In genomic region chr2:22285777-22286176, GRCm38 (mm10) we compare ENCODE assay signal across 31 mouse cellular contexts. TPM values are rescaled to one million over a fixed set of nuclear protein-coding genes. Genes with fewer than 3 reads are reported as not detected.
"Had no signal": no experiment of that assay in that cellular context is flagged by ENCODE, and none has a peak within 500 bp of the region (broad histone marks: within the 10 kb centered on the region; RNA-seq: fewer than 3 reads in every experiment).

No protein-coding gene starts in this region.

- H3K4me2 ChIP-seq: limb, embryonic 12.5 days; limb, embryonic 13.5 days; limb, embryonic 15.5 days; liver, embryonic 11.5 days; liver, embryonic 12.5 days; liver, embryonic 13.5 days; liver, embryonic 15.5 days; midbrain, embryonic 12.5 days; midbrain, embryonic 15.5 days; neural tube, embryonic 12.5 days; neural tube, embryonic 13.5 days had no signal

- H3K9ac ChIP-seq: limb, embryonic 12.5 days; limb, embryonic 13.5 days; limb, embryonic 15.5 days; liver, embryonic 12.5 days; liver, embryonic 13.5 days; liver, embryonic 14.5 days; liver, embryonic 15.5 days; liver, postnatal 0 days; midbrain, embryonic 12.5 days; midbrain, embryonic 15.5 days; neural tube, embryonic 12.5 days; neural tube, embryonic 13.5 days had no signal

- H3K27me3 ChIP-seq: limb, embryonic 12.5 days; limb, embryonic 13.5 days; limb, embryonic 15.5 days; liver, embryonic 12.5 days; liver, embryonic 13.5 days; liver, embryonic 15.5 days; megakaryocyte, embryonic 14.5 days; midbrain, embryonic 12.5 days; midbrain, embryonic 15.5 days; neural tube, embryonic 12.5 days; neural tube, embryonic 13.5 days had no signal

- H3K36me3 ChIP-seq: limb, embryonic 10.5 days; limb, embryonic 12.5 days; limb, embryonic 13.5 days; limb, embryonic 15.5 days; liver, embryonic 12.5 days; liver, embryonic 13.5 days; liver, embryonic 15.5 days; midbrain, embryonic 10.5 days; midbrain, embryonic 12.5 days; midbrain, embryonic 15.5 days; neural tube, embryonic 12.5 days; neural tube, embryonic 13.5 days had no signal

- H3K9me3 ChIP-seq: limb, embryonic 10.5 days; limb, embryonic 12.5 days; limb, embryonic 13.5 days; limb, embryonic 15.5 days; liver, embryonic 12.5 days; liver, embryonic 13.5 days; liver, embryonic 15.5 days; megakaryocyte, embryonic 14.5 days; midbrain, embryonic 10.5 days; midbrain, embryonic 12.5 days; midbrain, embryonic 15.5 days; neural tube, embryonic 12.5 days; neural tube, embryonic 13.5 days had no signal

- H3K4me3 ChIP-seq: left cerebral cortex, adult 2 months; limb, embryonic 10.5 days; limb, embryonic 12.5 days; limb, embryonic 13.5 days; limb, embryonic 15.5 days; liver, embryonic 12.5 days; liver, embryonic 13.5 days; liver, embryonic 15.5 days; megakaryocyte, embryonic 14.5 days; midbrain, embryonic 10.5 days; midbrain, embryonic 12.5 days; midbrain, embryonic 15.5 days; myocyte; neural tube, embryonic 12.5 days; neural tube, embryonic 13.5 days had no signal

- H3K4me1 ChIP-seq: limb, embryonic 10.5 days; limb, embryonic 12.5 days; limb, embryonic 13.5 days; limb, embryonic 15.5 days; liver, embryonic 12.5 days; liver, embryonic 13.5 days; liver, embryonic 15.5 days; megakaryocyte, embryonic 14.5 days; midbrain, embryonic 10.5 days; midbrain, embryonic 12.5 days; midbrain, embryonic 15.5 days; neural tube, embryonic 12.5 days; neural tube, embryonic 13.5 days had no signal

- ATAC-seq: liver, embryonic 12.5 days; liver, postnatal 0 days; midbrain, embryonic 15.5 days; midbrain, embryonic 16.5 days had no signal

- H3K27ac ChIP-seq: left cerebral cortex, adult 2 months; limb, embryonic 10.5 days; limb, embryonic 12.5 days; limb, embryonic 13.5 days; limb, embryonic 15.5 days; liver, embryonic 12.5 days; liver, embryonic 13.5 days; liver, embryonic 14.5 days; liver, embryonic 15.5 days; macrophage; midbrain, embryonic 10.5 days; midbrain, embryonic 12.5 days; midbrain, embryonic 15.5 days; neural tube, embryonic 12.5 days; neural tube, embryonic 13.5 days had no signal

- DNase-seq: layer of hippocampus, postnatal 36 days; left cerebral cortex, postnatal 4 days; liver; liver, embryonic 13.5 days; liver, postnatal 0 days; lung, adult 18-20 months; lung, adult 2 months; lung, postnatal 10 days; lung, postnatal 36 days; midbrain, embryonic 14.5 days had no signal

RNA-seq across cellular contexts. Expression of gene Myo3a, which starts 58.5 kb away (rescaled TPM):
- polyA plus RNA-seq: limb, embryonic 10.5 days; limb, embryonic 12.5 days; limb, embryonic 13.5 days; liver, adult 2 months; liver, embryonic 11.5 days; liver, embryonic 12.5 days; liver, embryonic 13.5 days; liver, embryonic 14.5 days; liver, embryonic 15.5 days; liver, embryonic 16.5 days; liver, postnatal 0 days; lung, adult 2 months; macrophage; midbrain, embryonic 10.5 days; midbrain, embryonic 15.5 days; midbrain, embryonic 16.5 days; myocyte; neural tube, embryonic 11.5 days; neural tube, embryonic 12.5 days; neural tube, embryonic 13.5 days had no signal
